In the genomic region with DNA sequence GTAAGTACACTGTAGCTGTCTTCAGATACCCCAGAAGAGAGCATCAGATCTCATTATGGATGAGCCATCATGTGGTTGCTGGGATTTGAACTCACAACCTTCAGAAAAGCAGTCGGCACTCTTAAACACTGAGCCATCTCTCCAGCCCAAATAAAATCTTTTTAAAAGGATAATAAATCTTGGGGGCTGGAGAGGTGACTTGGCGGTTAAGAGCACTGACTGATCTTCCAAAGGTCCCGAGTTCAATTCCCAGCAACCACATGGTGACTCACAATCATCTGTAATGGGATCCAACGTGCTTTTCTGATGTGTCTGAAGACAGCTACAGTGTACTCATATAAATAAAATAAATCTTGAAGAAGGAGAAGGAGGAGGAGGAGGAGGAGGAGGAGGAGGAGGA, we compare ENCODE assay signal across 7 mouse cellular contexts. TPM values are rescaled to one million over a fixed set of nuclear protein-coding genes. Genes with fewer than 3 reads are reported as not detected.
"Had no signal": no experiment of that assay in that cellular context is flagged by ENCODE, and none has a peak within 500 bp of the region (broad histone marks: within the 10 kb centered on the region; RNA-seq: fewer than 3 reads in every experiment).

No protein-coding gene starts in this region.

RNA-seq across cellular contexts. Expression of a gene that starts 29.7 kb away (rescaled TPM):
- total RNA-seq: megakaryocyte progenitor cell, adult 5-6 weeks; megakaryocyte, adult 5-6 weeks; megakaryocyte-erythroid progenitor cell, adult 5-6 weeks; monocyte, adult 5-6 weeks had no signal
- polyA plus RNA-seq: liver, embryonic 13.5 days; liver, postnatal 0 days; macrophage had no signal
